Mouse (Mus musculus) hematopoietic multipotent progenitor cell, adult 10-12 weeks (in vitro differentiated cells): ENCODE data around the gene Lkaaear1. TPM values are rescaled to one million over a fixed set of nuclear protein-coding genes. Genes with fewer than 3 reads are reported as not detected.

Source experiments
- polyA plus RNA-seq: library from polyadenylated mRNA; stranded (reverse); fragments of >175 nt; gene quantifications from 2 replicates; pipeline ENCODE4 v1.2.3, GENCODE M21; 2012; ENCODE audit warnings: low replicate concordance

Gene Lkaaear1
- polyA plus RNA-seq = not detected in 2 replicates

GRCm38 (mm10) chr2:181698241-181698640 is at the start of gene Lkaaear1:
TSS of gene Lkaaear1 (minus strand) at chr2:181698442.

GRCm38 (mm10) chr2:181714903-181715326 is 16.7 kb upstream of the Lkaaear1 start, which contains the start of gene Oprl1:
TSS of gene Oprl1 (plus strand) at chr2:181715016.

DNA sequence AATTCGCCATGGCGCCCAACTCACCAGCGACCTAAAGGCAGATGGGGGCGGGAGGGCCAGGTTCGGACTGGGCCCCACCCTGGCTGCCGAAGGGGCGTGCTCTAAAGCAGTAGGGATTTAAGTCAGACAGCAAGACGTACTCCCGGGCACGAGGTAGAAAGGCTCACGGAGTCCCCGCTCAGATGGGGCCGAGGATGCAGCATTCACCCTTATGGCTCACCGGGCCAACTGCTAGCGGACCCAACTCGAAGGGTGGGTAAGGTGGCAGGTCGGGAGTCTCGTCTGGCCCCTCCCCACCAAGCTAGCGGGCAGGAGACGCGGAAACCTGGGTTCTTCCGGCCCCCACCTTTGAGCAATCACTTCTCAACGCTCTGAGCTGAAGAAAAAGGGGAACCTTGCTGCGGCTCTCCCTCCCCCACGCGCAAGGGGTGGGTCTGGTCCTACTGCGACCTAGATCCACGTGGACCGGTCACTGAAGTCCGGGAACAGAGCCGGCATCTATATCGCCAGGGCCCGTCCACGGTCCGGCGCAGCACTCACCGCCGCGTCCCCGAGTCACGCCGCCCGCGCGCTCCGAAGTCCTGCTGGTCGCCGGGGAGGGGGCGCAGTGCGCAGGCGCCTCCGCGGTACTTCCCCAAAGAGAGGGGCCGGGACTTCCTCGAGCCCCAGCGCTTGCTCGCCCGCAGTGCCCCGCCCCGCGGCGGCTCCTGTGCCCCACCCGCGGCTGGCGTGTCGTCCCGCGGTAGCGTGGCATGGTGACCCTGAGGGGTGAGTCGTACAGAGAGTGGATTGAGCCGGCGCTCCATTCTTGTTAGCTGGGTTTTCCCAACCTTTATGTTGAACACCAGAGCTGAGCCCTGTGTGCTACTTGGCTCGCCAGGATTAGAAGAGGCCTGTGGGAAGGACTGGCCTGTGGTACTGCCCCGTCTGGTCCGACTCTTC is 4.6 kb downstream of the Lkaaear1 start, which contains the start of gene Rgs19:
Rgs19 (minus strand) TSS at position 639 of the 942 bp plus-strand sequence.

DNA sequence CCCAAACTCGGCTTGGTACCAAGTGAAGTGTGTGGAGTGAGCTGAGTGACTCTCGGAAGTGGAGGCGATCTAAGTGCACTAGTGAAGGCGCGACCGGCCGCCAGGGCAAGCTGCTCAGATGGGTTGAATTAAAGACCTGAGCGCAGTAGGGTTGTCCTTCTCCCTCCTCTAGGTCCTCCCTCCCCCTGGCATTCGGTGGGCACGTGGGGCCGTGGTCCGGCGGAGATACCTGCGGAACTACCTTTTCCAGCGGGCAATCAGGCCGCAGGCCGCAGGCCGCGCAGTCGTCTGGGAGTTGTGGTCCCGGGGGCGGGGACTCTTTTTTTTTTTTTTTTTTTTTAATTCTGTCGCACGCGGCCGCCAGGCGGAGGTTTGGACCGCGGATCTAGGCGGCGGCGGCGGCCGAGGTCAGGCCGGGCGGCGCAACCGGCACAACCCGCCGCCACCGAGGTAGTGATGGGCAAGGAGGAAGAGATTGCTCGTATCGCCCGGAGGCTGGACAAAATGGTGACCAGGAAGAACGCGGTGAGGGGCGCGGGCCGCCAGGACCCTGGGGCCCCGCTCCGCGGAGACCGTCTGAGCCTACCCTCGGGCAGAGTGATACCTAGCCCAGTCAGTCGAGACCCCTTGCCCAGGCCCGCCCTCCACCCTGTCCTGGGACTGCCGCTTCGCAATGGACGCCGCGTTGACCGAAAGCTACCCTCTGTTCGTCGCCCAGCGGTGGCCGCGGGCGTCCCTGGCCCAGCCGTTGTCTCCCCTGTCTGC is 18.1 kb downstream of the Lkaaear1 start, which contains the start of gene Tcea2:
Tcea2 (plus strand) TSS at position 360 of the 765 bp plus-strand sequence.

DNA sequence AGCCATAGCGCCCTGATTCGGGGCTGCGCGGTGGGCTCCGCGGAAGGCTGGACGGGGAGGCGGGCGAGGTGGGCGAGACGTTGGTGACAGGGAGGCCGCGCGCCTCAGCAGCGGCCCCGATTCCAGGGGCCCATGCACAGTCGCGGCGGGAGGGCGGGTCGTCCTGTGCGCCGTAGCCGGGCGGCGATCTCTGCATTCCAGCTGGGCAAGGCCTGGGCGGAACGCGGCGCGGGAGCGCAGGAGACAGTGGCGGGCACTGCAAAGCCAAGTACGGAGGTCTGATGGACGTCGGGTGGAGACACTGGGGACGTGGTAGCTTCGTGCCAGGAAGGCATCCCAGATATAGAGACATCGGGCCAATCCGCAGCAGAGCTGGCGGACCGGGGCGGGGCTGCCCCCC is 26.9 kb downstream of the Lkaaear1 start, which contains the start of gene Sox18:
Sox18 (minus strand) TSS at position 315 of the 400 bp plus-strand sequence.

DNA sequence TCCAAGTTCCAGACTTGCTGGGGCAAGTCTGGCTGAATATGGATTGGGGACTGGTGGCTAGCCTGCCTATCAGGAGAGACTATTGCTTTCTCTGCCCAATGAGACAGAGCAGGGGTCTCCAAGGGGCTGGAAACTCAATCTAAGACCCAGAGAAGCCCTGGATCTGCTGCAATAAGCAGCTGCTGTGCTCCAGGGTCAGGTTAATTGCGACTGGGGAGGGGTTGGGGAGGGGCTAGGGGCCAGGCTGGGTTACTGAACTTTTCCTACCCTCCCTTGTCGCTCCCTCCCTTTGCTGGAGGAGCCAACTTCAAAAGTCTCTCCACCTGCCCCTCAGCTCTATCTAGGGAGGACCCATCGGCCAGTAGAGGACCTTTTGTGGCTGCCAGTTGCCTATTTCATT is 41.5 kb downstream of the Lkaaear1 start, which contains the start of gene Gm29797:
Gm29797 (plus strand) TSS at position 301 of the 400 bp plus-strand sequence.

Other genes with a start within 250 kb of the Lkaaear1 start
- 2.7 TPM in 2 replicates for gene Zbtb46, start 239.0 kb downstream of the Lkaaear1 start, polyA plus RNA-seq
- gene Abhd16b, start 205.2 kb downstream of the Lkaaear1 start, polyA plus RNA-seq = 0.08 and 0.12 TPM in 2 replicates
- 4.3 and 46.6 TPM in 2 replicates for gene Tpd52l2, start 201.3 kb downstream of the Lkaaear1 start, polyA plus RNA-seq
- gene Dnajc5, start 178.0 kb downstream of the Lkaaear1 start, polyA plus RNA-seq = 38.7 and 70.5 TPM in 2 replicates
- gene Uckl1, start 113.5 kb downstream of the Lkaaear1 start, polyA plus RNA-seq = 93.4 and 215 TPM in 2 replicates
- 12.0 and 21.1 TPM in 2 replicates for gene Prpf6, start 106.6 kb downstream of the Lkaaear1 start, polyA plus RNA-seq
- 84.7 and 206 TPM in 2 replicates for gene Zfp512b, start 105.6 kb downstream of the Lkaaear1 start, polyA plus RNA-seq
- 17.3 and 21.9 TPM in 2 replicates for gene Samd10, start 99.2 kb downstream of the Lkaaear1 start, polyA plus RNA-seq
- gene Gm29797, start 41.4 kb downstream of the Lkaaear1 start, polyA plus RNA-seq = not detected in 2 replicates
- gene Sox18, start 26.8 kb downstream of the Lkaaear1 start, polyA plus RNA-seq = 2.2 and 9.7 TPM in 2 replicates
- 10.6 and 34.3 TPM in 2 replicates for gene Tcea2, start 18.1 kb downstream of the Lkaaear1 start, polyA plus RNA-seq
- gene Rgs19, start 4.5 kb downstream of the Lkaaear1 start, polyA plus RNA-seq = 174 and 368 TPM in 2 replicates
- gene Oprl1, start 16.6 kb upstream of the Lkaaear1 start, polyA plus RNA-seq = 0.05 TPM in 1 of 2 replicates, not detected in the other
- gene Myt1, start 64.9 kb upstream of the Lkaaear1 start, polyA plus RNA-seq = not detected in 2 replicates
- gene Pcmtd2, start 139.4 kb upstream of the Lkaaear1 start, polyA plus RNA-seq = 3.2 and 40.7 TPM in 2 replicates
- 0.14 and 1.7 TPM in 2 replicates for gene Polr3k, start 165.9 kb upstream of the Lkaaear1 start, polyA plus RNA-seq